Mouse (Mus musculus) spleen, adult 2 months (tissue): ENCODE results near the gene Slc17a6. TPM values are rescaled to one million over a fixed set of nuclear protein-coding genes. Genes with fewer than 3 reads are reported as not detected.

Source experiments
- DNase-seq, 2 experiments: peaks; one replicate each; pipeline versions ENCODE4 v3.0.0 to v3.0.0-alpha.2; 2012 to 2021; ENCODE audit warnings: low spot score in 2 of 2, low read depth in 1 of 2
- H3K27ac ChIP-seq: fragments of 200-500 bp; 2 replicates; pipeline ENCODE4 v1.5.1; 2012; ENCODE audit warnings: low read length, inconsistent platforms; ENCODE audit not compliant: insufficient read depth
- H3K27me3 ChIP-seq: fragments of 200-500 bp; 2 replicates; pipeline ENCODE4 v1.6.1; 2012; ENCODE audit warnings: mild to moderate bottlenecking, moderate library complexity, low read length, inconsistent platforms; ENCODE audit not compliant: control insufficient read depth, insufficient read depth
- H3K36me3 ChIP-seq: fragments of 200-500 bp; 2 replicates; pipeline ENCODE4 v1.6.1; 2012; ENCODE audit warnings: mild to moderate bottlenecking, low read length, inconsistent platforms; ENCODE audit not compliant: control insufficient read depth, insufficient read depth
- H3K4me1 ChIP-seq: fragments of 200-500 bp; 2 replicates; pipeline ENCODE4 v1.6.1; 2011; ENCODE audit warnings: inconsistent platforms; ENCODE audit not compliant: control insufficient read depth, insufficient read depth, insufficient read length
- H3K4me3 ChIP-seq: fragments of 200-500 bp; 2 replicates; pipeline ENCODE4 v1.5.1; 2011; ENCODE audit warnings: mild to moderate bottlenecking, inconsistent platforms; ENCODE audit not compliant: insufficient read depth, insufficient read length; ENCODE audit errors: extremely low read depth
- CTCF ChIP-seq: fragments of 200-500 bp; IDR thresholded peaks from 2 replicates; pipeline ENCODE4 v1.5.1; 2011; ENCODE audit warnings: mild to moderate bottlenecking, inconsistent platforms; ENCODE audit not compliant: insufficient read depth, insufficient read length, insufficient replicate concordance; ENCODE audit errors: extremely low read depth
- POLR2A ChIP-seq: fragments of 200-500 bp; IDR thresholded peaks from 2 replicates; pipeline ENCODE4 v1.6.1; 2011; ENCODE audit warnings: low read depth, low read length, inconsistent platforms
- WGBS: fragments of 180-500 bp; shearing (Covaris S2); methylation state at CpG from one replicate; pipeline ENCODE4 v1.1.7; 2018; 5-methylcytosine and 5-hydroxymethylcytosine counted together
- polyA plus RNA-seq: library from polyadenylated mRNA; depleted of rRNA; stranded (reverse); fragments of >200 nt; gene quantifications from 2 replicates; pipeline ENCODE4 v1.2.3, GENCODE M21; 2012

Slc17a6 gene
- polyA plus RNA-seq, 1 experiment: not detected

DNA sequence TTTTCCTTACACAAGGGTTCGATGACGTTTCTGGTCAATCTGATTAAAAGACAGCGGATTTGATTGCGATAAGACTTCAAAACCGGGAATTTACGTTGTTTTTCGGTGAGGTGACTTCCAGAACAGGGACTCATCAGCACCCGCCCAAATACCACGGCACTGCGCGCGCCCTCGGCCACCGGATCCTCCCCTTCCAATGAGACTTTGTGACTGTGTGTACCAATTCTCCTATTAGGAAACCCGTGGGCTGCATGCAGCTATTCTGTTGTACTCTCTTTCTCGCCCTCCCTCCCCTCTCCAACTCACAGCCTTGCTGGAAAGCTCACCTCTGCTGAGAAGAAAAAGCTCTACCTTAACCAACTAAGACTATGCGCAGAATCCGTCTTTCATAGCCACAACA is 390 bp downstream of the Slc17a6 start:
- H3K27me3 ChIP-seq: peaks cover 3% of the 10 kb centered on the region

DNA sequence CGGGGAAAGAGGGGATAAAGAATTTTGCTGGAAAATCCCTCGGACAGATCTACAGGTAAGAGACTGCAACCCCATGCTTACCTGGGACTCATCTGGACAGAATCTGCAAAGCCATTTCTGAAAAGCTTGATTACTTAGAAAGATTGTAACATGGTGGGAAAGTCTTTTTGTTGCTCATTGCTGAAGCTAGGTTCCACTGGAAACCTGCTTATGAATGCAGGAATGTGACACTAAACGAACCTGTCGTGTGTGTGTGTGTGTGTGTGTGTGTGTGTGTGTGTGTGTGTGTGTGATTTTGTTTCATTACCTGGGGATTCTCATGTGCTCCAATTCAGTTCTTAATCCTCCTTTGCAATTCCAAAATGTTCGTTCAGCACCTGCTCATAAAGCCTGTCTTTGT is 860 bp downstream of the Slc17a6 start:
- Histone ChIP-seq H3K4me3 (no peak overlapping the region), H3K27me3 (peaks cover 3% of the 10 kb centered on the region), H3K36me3 (no peaks in the 10 kb centered on the region), H3K27ac (no peak overlapping the region), H3K4me1 (no peaks in the 10 kb centered on the region)
- 7% methylated on average over 5 of the region's 5 CpGs for WGBS
- DNase-seq: no peak
- TF ChIP-seq POLR2A (no peak), CTCF (no peak)

More for the DNA sequence above, 390 bp downstream of the Slc17a6 start:
- no peak for DNase-seq
- no peak overlapping the region for H3K4me3 ChIP-seq
- WGBS: 8% methylated on average over 18 of the region's 18 CpGs
- H3K27ac ChIP-seq: no peak overlapping the region
- no peaks in the 10 kb centered on the region for H3K36me3 ChIP-seq
- TF ChIP-seq POLR2A (no peak), CTCF (no peak)
- no peaks in the 10 kb centered on the region for H3K4me1 ChIP-seq

DNA sequence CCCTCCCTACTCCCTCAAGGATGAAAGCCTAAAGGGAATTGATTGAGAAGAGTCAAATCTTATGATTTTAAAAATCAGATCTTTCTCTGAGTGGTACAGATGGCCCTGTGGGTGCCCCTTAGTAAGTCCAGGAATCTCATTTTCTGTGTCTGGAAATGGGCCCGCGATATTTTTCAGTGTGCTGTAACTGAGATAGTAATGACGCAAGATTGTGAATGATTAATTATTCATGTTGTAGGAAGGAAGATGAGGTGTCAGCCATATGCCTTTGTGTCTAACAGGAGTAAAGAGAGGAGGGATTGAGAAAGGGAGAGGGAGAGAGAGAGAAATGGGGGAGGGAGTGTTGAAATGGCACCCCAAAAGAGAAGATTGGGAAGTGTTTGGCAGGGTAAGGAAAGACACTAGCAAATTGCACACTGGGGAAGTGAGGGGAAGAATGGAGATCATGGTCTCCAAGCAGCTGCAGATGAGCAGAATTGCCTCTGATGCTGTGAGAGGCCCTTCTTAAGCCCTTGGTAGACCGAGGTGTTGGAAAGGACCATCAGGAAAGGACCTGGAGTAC is 2.6 kb downstream of the Slc17a6 start:
- 6% methylated on average over 4 of the region's 4 CpGs for WGBS
- no peak for DNase-seq
- Histone ChIP-seq H3K27ac (no peak overlapping the region), H3K27me3 (peaks cover 3% of the 10 kb centered on the region), H3K4me1 (no peaks in the 10 kb centered on the region), H3K4me3 (no peak overlapping the region), H3K36me3 (no peaks in the 10 kb centered on the region)
- TF ChIP-seq CTCF (no peak), POLR2A (no peak)

DNA sequence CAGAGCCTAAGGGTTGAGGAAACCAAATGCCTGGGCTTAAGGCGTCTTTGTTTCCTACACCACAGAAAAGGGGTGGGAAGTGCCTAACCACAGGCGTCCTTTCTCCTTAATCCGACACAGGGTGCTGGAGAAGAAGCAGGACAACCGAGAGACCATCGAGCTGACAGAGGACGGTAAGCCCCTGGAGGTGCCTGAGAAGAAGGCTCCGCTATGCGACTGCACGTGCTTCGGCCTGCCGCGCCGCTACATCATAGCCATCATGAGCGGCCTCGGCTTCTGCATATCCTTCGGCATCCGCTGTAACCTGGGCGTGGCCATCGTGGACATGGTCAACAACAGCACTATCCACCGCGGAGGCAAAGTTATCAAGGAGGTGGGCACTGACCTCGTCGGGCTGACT is 3.4 kb downstream of the Slc17a6 start:
- H3K4me1 ChIP-seq: no peaks in the 10 kb centered on the region
- peaks cover 3% of the 10 kb centered on the region for H3K27me3 ChIP-seq
- no peaks in the 10 kb centered on the region for H3K36me3 ChIP-seq
- TF ChIP-seq CTCF: no peak
- TF ChIP-seq POLR2A: no peak
- DNase-seq: no peak
- no peak overlapping the region for H3K27ac ChIP-seq
- no peak overlapping the region for H3K4me3 ChIP-seq
- WGBS: 9% methylated on average over 23 of the region's 23 CpGs

DNA sequence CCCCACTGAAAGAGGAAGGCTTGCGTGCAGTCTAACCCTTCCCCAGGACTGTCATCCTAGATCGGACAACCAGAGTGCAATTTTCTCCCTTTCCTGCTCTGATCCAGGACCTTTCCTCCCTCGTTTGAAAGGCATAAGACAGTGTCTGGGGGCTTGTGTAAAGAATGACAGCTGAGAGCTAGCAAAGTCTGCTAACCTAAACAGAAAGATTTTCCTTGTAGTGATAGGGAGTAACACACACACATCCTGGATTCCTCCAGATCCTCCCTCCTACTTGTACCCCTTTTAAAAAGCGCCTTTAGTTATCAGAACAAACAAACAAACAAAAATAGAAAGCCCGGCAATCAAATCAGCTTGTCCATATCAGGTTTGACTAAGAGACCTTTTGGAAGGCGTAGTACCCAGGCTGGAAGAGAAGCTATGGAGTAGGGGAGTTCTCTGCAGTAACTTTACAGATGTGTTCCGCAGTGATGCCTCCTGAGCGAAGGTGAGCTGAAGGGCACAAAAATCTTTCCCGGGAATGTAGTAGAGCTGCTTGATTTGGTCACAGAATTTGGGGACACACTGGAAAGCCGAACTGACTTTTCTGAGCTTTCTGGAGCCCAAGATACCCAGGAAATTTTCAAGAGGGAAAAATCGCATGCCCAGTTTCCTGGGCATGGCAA is 3.9 kb downstream of the Slc17a6 start:
- no peak overlapping the region for H3K27ac ChIP-seq
- 10% methylated on average over 11 of the region's 11 CpGs for WGBS

DNA sequence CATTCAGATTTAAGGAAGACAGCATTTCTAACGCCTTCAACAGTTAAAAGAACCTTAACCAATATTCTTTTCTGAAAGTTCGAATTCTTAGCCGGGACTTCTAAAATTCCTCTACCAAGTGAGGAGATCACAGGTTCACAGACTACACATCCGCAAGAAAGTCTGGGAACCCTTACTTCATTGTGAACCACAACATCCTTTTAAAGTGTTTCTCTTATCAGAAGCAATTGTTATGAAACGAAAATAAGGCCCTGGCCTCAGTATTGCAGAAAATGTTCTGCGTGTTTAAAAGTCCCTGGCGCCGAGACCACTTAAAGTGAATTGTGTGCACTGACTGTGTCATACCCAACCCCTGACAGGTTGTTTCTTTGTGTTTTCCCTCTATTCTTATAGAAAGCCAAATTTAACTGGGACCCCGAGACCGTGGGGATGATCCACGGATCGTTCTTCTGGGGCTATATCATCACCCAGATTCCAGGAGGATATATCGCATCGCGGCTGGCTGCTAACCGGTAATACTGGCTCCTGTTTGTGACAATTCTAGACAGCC is 4.7 kb downstream of the Slc17a6 start:
- no peak overlapping the region for H3K4me3 ChIP-seq
- H3K27ac ChIP-seq: no peak overlapping the region
- no peak for TF ChIP-seq POLR2A
- TF ChIP-seq CTCF: no peak
- no peaks in the 10 kb centered on the region for H3K4me1 ChIP-seq
- peaks cover 3% of the 10 kb centered on the region for H3K27me3 ChIP-seq
- 6% methylated on average over 16 of the region's 16 CpGs for whole genome bisulfite sequencing
- no peak for DNase-seq
- H3K36me3 ChIP-seq: no peaks in the 10 kb centered on the region

More for the DNA sequence above, 3.9 kb downstream of the Slc17a6 start:
- no peaks in the 10 kb centered on the region for H3K36me3 ChIP-seq
- no peak for DNase-seq
- TF ChIP-seq CTCF (no peak), POLR2A (no peak)
- H3K27me3 ChIP-seq: peaks cover 3% of the 10 kb centered on the region
- no peaks in the 10 kb centered on the region for H3K4me1 ChIP-seq
- H3K4me3 ChIP-seq: no peak overlapping the region

DNA sequence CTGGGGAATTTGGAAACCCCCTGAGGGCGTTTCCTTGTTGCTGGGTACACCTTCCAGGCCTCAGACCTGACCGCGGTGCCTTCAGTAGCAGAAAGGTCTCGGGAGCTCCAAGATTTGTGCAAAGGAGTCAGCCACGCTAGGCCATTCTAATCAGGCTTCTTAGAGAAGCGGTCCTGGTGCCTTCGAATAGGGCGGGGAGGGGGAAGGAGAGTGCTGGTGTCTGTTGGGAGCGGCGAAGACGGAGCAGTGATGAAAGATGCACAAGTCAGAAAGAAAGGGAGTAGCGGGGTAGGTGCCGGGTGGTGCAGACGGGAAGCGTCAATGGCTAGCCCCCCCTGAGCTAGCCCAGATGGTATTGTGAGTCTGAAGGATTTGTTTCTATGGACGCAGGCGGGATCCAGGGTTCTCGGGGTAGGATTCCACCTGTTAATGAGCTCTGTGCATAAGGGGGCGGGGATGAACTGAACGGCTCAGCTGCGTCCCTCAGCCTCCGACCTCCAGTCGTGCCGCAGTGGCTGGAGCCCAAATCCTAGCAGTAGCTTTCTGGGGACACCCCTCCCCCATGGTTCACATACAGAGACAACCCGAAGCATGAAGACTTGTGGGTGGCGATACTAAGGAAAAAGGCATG is 5.3 kb downstream of the Slc17a6 start:
- TF ChIP-seq POLR2A: no peak
- TF ChIP-seq CTCF: no peak
- Histone ChIP-seq H3K4me1 (no peaks in the 10 kb centered on the region), H3K36me3 (no peaks in the 10 kb centered on the region), H3K27me3 (peaks cover 3% of the 10 kb centered on the region), H3K27ac (no peak overlapping the region), H3K4me3 (no peak overlapping the region)
- no peak for DNase-seq
- 9% methylated on average over 26 of the region's 26 CpGs for WGBS
